Mouse (Mus musculus) spleen, adult 2 months (tissue): ENCODE data around the gene Mmadhc.

Source experiments
- CTCF ChIP-seq: fragments of 200-500 bp; IDR thresholded peaks from 2 replicates; pipeline ENCODE4 v1.5.1; 2011; ENCODE audit warnings: mild to moderate bottlenecking, inconsistent platforms; ENCODE audit not compliant: insufficient read depth, insufficient read length, insufficient replicate concordance; ENCODE audit errors: extremely low read depth
- POLR2A ChIP-seq: fragments of 200-500 bp; IDR thresholded peaks from 2 replicates; pipeline ENCODE4 v1.6.1; 2011; ENCODE audit warnings: low read depth, low read length, inconsistent platforms

DNA sequence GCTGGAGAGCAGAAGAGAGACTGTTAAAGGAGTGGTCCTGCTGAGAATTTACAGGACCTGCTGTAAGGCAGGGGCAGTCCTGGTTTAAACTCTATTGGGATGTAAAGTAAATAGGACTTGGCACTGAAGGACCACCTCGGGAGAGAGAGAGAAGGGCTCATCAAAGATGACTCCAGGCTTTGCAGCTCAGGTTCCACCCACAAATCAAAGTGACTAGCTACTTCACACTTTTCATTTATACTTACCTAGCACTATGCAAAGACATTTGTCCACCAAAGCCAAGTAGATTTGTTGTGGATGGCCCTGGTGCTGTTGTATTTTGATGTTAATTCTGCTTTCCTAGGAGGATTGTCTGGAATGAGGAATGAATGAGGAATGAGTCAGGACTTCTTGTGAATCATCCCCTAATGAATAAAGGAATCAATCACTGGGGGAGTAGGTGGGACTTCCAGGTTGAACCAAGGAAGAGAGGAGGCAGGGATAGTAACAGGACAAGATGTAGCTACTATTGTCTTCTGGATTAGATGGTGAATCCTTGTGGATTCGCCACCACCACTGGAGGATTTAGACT is 31.3 kb downstream of the Mmadhc start:
- TF ChIP-seq CTCF (no peak), POLR2A (no peak)
